Mouse (Mus musculus): ENCODE data around the gene Hoxb9.

- TF ChIP-seq CTCF (IDR thresholded peaks at IDR 0.05; ENCODE audit: low read depth): no peak
- TF ChIP-seq EP300 (IDR thresholded peaks at IDR 0.05; ENCODE audit: low read depth): no peak
Observed at GRCm38 (mm10) chr11:96265954-96266353, 5.3 kb upstream of the Hoxb9 start.

All from liver, embryonic 14.5 days (tissue).